Mouse (Mus musculus) lung, postnatal 0 days (tissue): ENCODE data around the gene Cplx2. TPM values are rescaled to one million over a fixed set of nuclear protein-coding genes. Genes with fewer than 3 reads are reported as not detected.

Experiments
- ATAC-seq: fragments of 200-750 bp; cut with Nextera tagmentation; 2 replicates; pipeline ENCODE4 v1.8.0; 2017; ENCODE audit warnings: moderate library complexity
- DNase-seq: peaks from one replicate; pipeline ENCODE4 v3.0.0-alpha.2; 2016; ENCODE audit warnings: low spot score
- H3K27ac ChIP-seq: fragments of 300-500 bp; sonication (generic); 2 replicates; pipeline ENCODE4 v1.5.1; 2014; ENCODE audit warnings: antibody characterized with exemption, mild to moderate bottlenecking, low read length, mixed read lengths
- H3K27me3 ChIP-seq: fragments of 300-500 bp; sonication (generic); replicated peaks from 2 replicates; pipeline ENCODE4 v1.6.1; 2014; ENCODE audit warnings: low read length, mixed read lengths; ENCODE audit not compliant: insufficient read depth
- H3K36me3 ChIP-seq: fragments of 300-500 bp; sonication (generic); 2 replicates; pipeline ENCODE4 v1.6.1; 2014; ENCODE audit warnings: low read length, mixed read lengths; ENCODE audit not compliant: insufficient read depth
- H3K4me1 ChIP-seq: fragments of 300-500 bp; sonication (generic); 2 replicates; pipeline ENCODE4 v1.6.1; 2014; ENCODE audit warnings: antibody characterized with exemption, low read depth, low read length, mixed read lengths; ENCODE audit not compliant: insufficient read depth
- H3K4me2 ChIP-seq: fragments of 300-500 bp; sonication (generic); replicated peaks from 2 replicates; pipeline ENCODE4 v1.6.1; 2014; ENCODE audit warnings: low read depth, mild to moderate bottlenecking, low read length, moderate library complexity, mixed read lengths
- H3K4me3 ChIP-seq: fragments of 300-500 bp; sonication (generic); 2 replicates; pipeline ENCODE4 v1.5.1; 2014; ENCODE audit warnings: low read depth, low read length
- H3K9ac ChIP-seq: fragments of 300-500 bp; sonication (generic); replicated peaks from 2 replicates; pipeline ENCODE4 v1.6.1; 2014; ENCODE audit warnings: low read depth, mild to moderate bottlenecking
- H3K9me3 ChIP-seq: fragments of 300-500 bp; sonication (generic); 2 replicates; pipeline ENCODE4 v1.6.1; 2016; ENCODE audit warnings: low read length, mixed read lengths
- CTCF ChIP-seq: IDR thresholded peaks from 2 replicates; pipeline ENCODE4 v1.5.1; 2016; ENCODE audit warnings: antibody characterized with exemption, mild to moderate bottlenecking
- EP300 ChIP-seq: IDR thresholded peaks from 2 replicates; pipeline ENCODE4 v1.6.1; 2016; ENCODE audit warnings: antibody characterized with exemption, mild to moderate bottlenecking, control low read depth
- WGBS: fragments of 180-500 bp; shearing (Covaris S2); extraction: QIAGEN DNeasy Blood & Tissue Kit; methylation state at CpG from one replicate; pipeline ENCODE4 v1.1.7; 2014; 5-methylcytosine and 5-hydroxymethylcytosine counted together
- polyA plus RNA-seq: library from polyadenylated mRNA; unstranded; fragments of >200 nt; fragmentation: Nextera tagmentation; extraction: Ambion mirVana; gene quantifications from 2 replicates; pipeline ENCODE4 v1.2.1, GENCODE M21; 2015

The Cplx2 gene
- polyA plus RNA-seq, 1 experiment from 2014 or later = 3.1 TPM

GRCm38 (mm10) chr13:54326686-54327447, 44.3 kb upstream of the Cplx2 start:
- WGBS = 85% methylated on average over 6 of the region's 6 CpGs
- H3K9ac ChIP-seq = no peak overlapping the region
- H3K27ac ChIP-seq = no peak overlapping the region
- no peaks in the 10 kb centered on the region for H3K9me3 ChIP-seq
- no peak for TF ChIP-seq EP300
- TF ChIP-seq CTCF = peak; percentile 18
- no peak overlapping the region for H3K4me2 ChIP-seq
- no peaks in the 10 kb centered on the region for H3K36me3 ChIP-seq
- no peak overlapping the region for H3K4me3 ChIP-seq
- ATAC-seq (no peak), DNase-seq (no peak)
- no peaks in the 10 kb centered on the region for H3K27me3 ChIP-seq
- H3K4me1 ChIP-seq = no peaks in the 10 kb centered on the region

GRCm38 (mm10) chr13:54328029-54328428, 43.1 kb upstream of the Cplx2 start:
- no peak for DNase-seq
- H3K4me2 ChIP-seq = no peak overlapping the region
- WGBS = 85% methylated on average over 1 of the region's 1 CpGs
- TF ChIP-seq CTCF (peak; percentile 18; the same call in 1 of the 2 replicates), EP300 (no peak)
- no peak overlapping the region for H3K9ac ChIP-seq
- no peaks in the 10 kb centered on the region for H3K9me3 ChIP-seq
- H3K27ac ChIP-seq = no peak overlapping the region
- no peaks in the 10 kb centered on the region for H3K27me3 ChIP-seq
- H3K4me1 ChIP-seq = no peaks in the 10 kb centered on the region
- H3K4me3 ChIP-seq = no peak overlapping the region
- no peaks in the 10 kb centered on the region for H3K36me3 ChIP-seq
- ATAC-seq = no peak

GRCm38 (mm10) chr13:54328954-54329490, 42.1 kb upstream of the Cplx2 start:
- TF ChIP-seq EP300 (no peak), CTCF (no peak)
- Histone ChIP-seq H3K4me2 (no peak overlapping the region), H3K9ac (no peak overlapping the region), H3K27ac (no peak overlapping the region), H3K36me3 (no peaks in the 10 kb centered on the region), H3K4me3 (no peak overlapping the region), H3K9me3 (no peaks in the 10 kb centered on the region), H3K27me3 (no peaks in the 10 kb centered on the region), H3K4me1 (no peaks in the 10 kb centered on the region)
- 60% methylated on average over 8 of the region's 8 CpGs for WGBS
- ATAC-seq (no peak), DNase-seq (no peak)

GRCm38 (mm10) chr13:54331825-54332675, 39.1 kb upstream of the Cplx2 start:
- TF ChIP-seq CTCF (no peak), EP300 (no peak)
- no peaks in the 10 kb centered on the region for H3K27me3 ChIP-seq
- H3K4me3 ChIP-seq = no peak overlapping the region
- no peaks in the 10 kb centered on the region for H3K4me1 ChIP-seq
- no peaks in the 10 kb centered on the region for H3K36me3 ChIP-seq
- peak; percentile 85 for ATAC-seq
- H3K9ac ChIP-seq = no peak overlapping the region
- peak; percentile 85 for DNase-seq
- H3K4me2 ChIP-seq = no peak overlapping the region
- 52% methylated on average over 22 of the region's 22 CpGs for WGBS
- no peak overlapping the region; the same call in 1 of the 2 replicates for H3K27ac ChIP-seq
- no peaks in the 10 kb centered on the region for H3K9me3 ChIP-seq

GRCm38 (mm10) chr13:54332921-54333477, 38.1 kb upstream of the Cplx2 start:
- DNase-seq = no peak
- H3K9ac ChIP-seq = no peak overlapping the region
- 69% methylated on average over 8 of the region's 8 CpGs for WGBS
- ATAC-seq = no peak
- H3K36me3 ChIP-seq = no peaks in the 10 kb centered on the region
- no peaks in the 10 kb centered on the region for H3K4me1 ChIP-seq
- H3K27me3 ChIP-seq = no peaks in the 10 kb centered on the region
- TF ChIP-seq EP300 (no peak), CTCF (no peak)
- H3K27ac ChIP-seq = no peak overlapping the region
- H3K4me3 ChIP-seq = no peak overlapping the region
- no peak overlapping the region for H3K4me2 ChIP-seq
- H3K9me3 ChIP-seq = no peaks in the 10 kb centered on the region

GRCm38 (mm10) chr13:54337058-54337457, 34.1 kb upstream of the Cplx2 start:
- DNase-seq = no peak
- 76% methylated on average over 6 of the region's 6 CpGs for WGBS

More at GRCm38 (mm10) chr13:54337058-54337457, 34.1 kb upstream of the Cplx2 start:
- no peaks in the 10 kb centered on the region for H3K9me3 ChIP-seq
- no peak overlapping the region for H3K9ac ChIP-seq
- no peaks in the 10 kb centered on the region for H3K36me3 ChIP-seq
- no peak overlapping the region for H3K4me3 ChIP-seq
- H3K4me2 ChIP-seq = no peak overlapping the region
- no peak overlapping the region for H3K27ac ChIP-seq
- TF ChIP-seq CTCF (no peak), EP300 (no peak)
- no peaks in the 10 kb centered on the region for H3K27me3 ChIP-seq
- no peak for ATAC-seq
- no peaks in the 10 kb centered on the region for H3K4me1 ChIP-seq
